Mouse (Mus musculus) neural tube, embryonic 13.5 days (tissue): ENCODE results near the gene RPS10-NUDT3. TPM values are rescaled to one million over a fixed set of nuclear protein-coding genes. Genes with fewer than 3 reads are reported as not detected.

Experiments
- ATAC-seq: fragments of 200-750 bp; cut with Nextera tagmentation; 2 replicates; pipeline ENCODE4 v1.8.0; 2017; ENCODE audit warnings: low read depth, mild to moderate bottlenecking, moderate TSS enrichment, moderate library complexity
- H3K27ac ChIP-seq: fragments of 300-500 bp; sonication (generic); replicated peaks from 2 replicates; pipeline ENCODE4 v1.5.1; 2015; ENCODE audit warnings: moderate library complexity, mild to moderate bottlenecking, inconsistent platforms
- H3K27me3 ChIP-seq: fragments of 300-500 bp; sonication (generic); 2 replicates; pipeline ENCODE4 v1.6.1; 2015; ENCODE audit warnings: mild to moderate bottlenecking, inconsistent platforms
- H3K36me3 ChIP-seq: fragments of 300-500 bp; sonication (generic); 2 replicates; pipeline ENCODE4 v1.6.1; 2015; ENCODE audit warnings: mild to moderate bottlenecking, inconsistent platforms
- H3K4me1 ChIP-seq: fragments of 300-500 bp; sonication (generic); replicated peaks from 2 replicates; pipeline ENCODE4 v1.6.1; 2015; ENCODE audit warnings: inconsistent platforms
- H3K4me2 ChIP-seq: fragments of 300-500 bp; sonication (generic); 2 replicates; pipeline ENCODE4 v1.6.1; 2015; ENCODE audit warnings: inconsistent platforms, mild to moderate bottlenecking, moderate library complexity
- H3K4me3 ChIP-seq: fragments of 300-500 bp; sonication (generic); 2 replicates; pipeline ENCODE4 v1.5.1; 2015; ENCODE audit warnings: mild to moderate bottlenecking, inconsistent platforms
- H3K9ac ChIP-seq: fragments of 300-500 bp; sonication (generic); 2 replicates; pipeline ENCODE4 v1.6.1; 2015; ENCODE audit warnings: moderate library complexity, mild to moderate bottlenecking, inconsistent platforms
- H3K9me3 ChIP-seq: fragments of 300-500 bp; sonication (generic); 2 replicates; pipeline ENCODE4 v1.6.1; 2016; ENCODE audit warnings: inconsistent platforms
- WGBS: fragments of 180-500 bp; shearing (Covaris S2); methylation state at CpG from one replicate; pipeline ENCODE4 v1.1.7; 2015; 5-methylcytosine and 5-hydroxymethylcytosine counted together
- polyA plus RNA-seq: library from polyadenylated mRNA; unstranded; fragments of >200 nt; fragmentation: Nextera tagmentation; extraction: Ambion mirVana; gene quantifications from 2 replicates; pipeline ENCODE4 v1.2.1, GENCODE M21; 2015

RPS10-NUDT3 gene
- polyA plus RNA-seq, 1 experiment from 2014 or later, result not detected

GRCm38 (mm10) chr17:27564391-27565162, 70.4 kb downstream of the RPS10-NUDT3 start:
- Histone ChIP-seq H3K4me1 (peaks cover 44% of the 10 kb centered on the region), H3K4me3 (peak overlapping the region; percentile 71), H3K9me3 (no peaks in the 10 kb centered on the region), H3K27ac (peak overlapping the region; percentile 61), H3K36me3 (peaks cover 3% of the 10 kb centered on the region), H3K4me2 (peak overlapping the region; percentile 93), H3K27me3 (no peaks in the 10 kb centered on the region), H3K9ac (peak overlapping the region; percentile 77)
- 11% methylated on average over 20 of the region's 20 CpGs for WGBS
- ATAC-seq, result no peak

- WGBS, result 47% methylated on average over 7 of the region's 7 CpGs
- no peak overlapping the region for H3K27ac ChIP-seq
- 0 out of 2 replicates have a peak overlapping the region, but pooled peaks have one; percentile 77 for H3K9ac ChIP-seq
- no peaks in the 10 kb centered on the region for H3K9me3 ChIP-seq
- H3K27me3 ChIP-seq, result no peaks in the 10 kb centered on the region
- H3K36me3 ChIP-seq, result peaks cover 3% of the 10 kb centered on the region
- no peak overlapping the region for H3K4me3 ChIP-seq
- ATAC-seq, result no peak
- peak overlapping the region; percentile 93; the same call in 1 of the 2 replicates for H3K4me2 ChIP-seq
- H3K4me1 ChIP-seq, result peaks cover 51% of the 10 kb centered on the region
Measured at GRCm38 (mm10) chr17:27563771-27564244, 71.2 kb downstream of the RPS10-NUDT3 start.

GRCm38 (mm10) chr17:27561809-27562526, 73.1 kb downstream of the RPS10-NUDT3 start:
- H3K4me1 ChIP-seq, result peaks cover 66% of the 10 kb centered on the region
- no peak overlapping the region for H3K4me2 ChIP-seq
- H3K9ac ChIP-seq, result no peak overlapping the region
- H3K27me3 ChIP-seq, result no peaks in the 10 kb centered on the region
- no peak for ATAC-seq
- H3K4me3 ChIP-seq, result no peak overlapping the region
- no peaks in the 10 kb centered on the region for H3K9me3 ChIP-seq
- WGBS, result 58% methylated on average over 8 of the region's 11 CpGs
- 0 out of 2 replicates have a peak overlapping the region, but pooled peaks have one; percentile 38 for H3K27ac ChIP-seq
- H3K36me3 ChIP-seq, result peaks cover 3% of the 10 kb centered on the region

GRCm38 (mm10) chr17:27560926-27561480, 74.0 kb downstream of the RPS10-NUDT3 start:
- H3K9ac ChIP-seq, result no peak overlapping the region
- H3K4me2 ChIP-seq, result no peak overlapping the region
- H3K4me3 ChIP-seq, result no peak overlapping the region
- H3K4me1 ChIP-seq, result peaks cover 58% of the 10 kb centered on the region
- no peaks in the 10 kb centered on the region for H3K27me3 ChIP-seq
- peaks cover 3% of the 10 kb centered on the region for H3K36me3 ChIP-seq
- H3K9me3 ChIP-seq, result no peaks in the 10 kb centered on the region
- 90% methylated on average over 13 of the region's 13 CpGs for WGBS
- no peak overlapping the region for H3K27ac ChIP-seq
- ATAC-seq, result no peak

GRCm38 (mm10) chr17:27559596-27559995, 75.4 kb downstream of the RPS10-NUDT3 start:
- no peak overlapping the region for H3K9ac ChIP-seq
- no peak for ATAC-seq
- 72% methylated on average over 12 of the region's 12 CpGs for WGBS
- no peak overlapping the region for H3K27ac ChIP-seq
- no peak overlapping the region for H3K4me3 ChIP-seq
- H3K4me2 ChIP-seq, result no peak overlapping the region
- no peaks in the 10 kb centered on the region for H3K9me3 ChIP-seq
- H3K36me3 ChIP-seq, result peaks cover 3% of the 10 kb centered on the region
- H3K4me1 ChIP-seq, result peaks cover 62% of the 10 kb centered on the region
- H3K27me3 ChIP-seq, result peaks cover 11% of the 10 kb centered on the region

- H3K36me3 ChIP-seq, result peaks cover 3% of the 10 kb centered on the region
- 15% methylated on average over 5 of the region's 5 CpGs for WGBS
- no peak overlapping the region; the same call in 1 of the 2 replicates for H3K9ac ChIP-seq
- H3K4me2 ChIP-seq, result peak overlapping the region; percentile 84
- no peak for ATAC-seq
- no peaks in the 10 kb centered on the region for H3K9me3 ChIP-seq
- H3K27me3 ChIP-seq, result peaks cover 12% of the 10 kb centered on the region
- peaks cover 55% of the 10 kb centered on the region for H3K4me1 ChIP-seq
- H3K4me3 ChIP-seq, result peak overlapping the region; percentile 87; the same call in 1 of the 2 replicates
- H3K27ac ChIP-seq, result no peak overlapping the region
Measured at GRCm38 (mm10) chr17:27558845-27559244, 76.2 kb downstream of the RPS10-NUDT3 start.

- H3K27ac ChIP-seq, result 0 out of 2 replicates have a peak overlapping the region, but pooled peaks have one; percentile 96
- H3K9me3 ChIP-seq, result no peaks in the 10 kb centered on the region
- H3K4me3 ChIP-seq, result peak overlapping the region; percentile 87
- H3K4me2 ChIP-seq, result peak overlapping the region; percentile 84
- 4% methylated on average over 14 of the region's 14 CpGs for WGBS
- peaks cover 3% of the 10 kb centered on the region for H3K36me3 ChIP-seq
- H3K9ac ChIP-seq, result peak overlapping the region; percentile 95
- H3K27me3 ChIP-seq, result peaks cover 12% of the 10 kb centered on the region
- ATAC-seq, result no peak
- peaks cover 52% of the 10 kb centered on the region for H3K4me1 ChIP-seq
Measured at GRCm38 (mm10) chr17:27557927-27558661, 76.9 kb downstream of the RPS10-NUDT3 start.

- Histone ChIP-seq H3K4me1 (peaks cover 52% of the 10 kb centered on the region), H3K36me3 (peaks cover 3% of the 10 kb centered on the region), H3K4me2 (peak overlapping the region; percentile 84), H3K27ac (peak overlapping the region; percentile 96), H3K9ac (peak overlapping the region; percentile 95), H3K27me3 (peaks cover 12% of the 10 kb centered on the region), H3K4me3 (peak overlapping the region; percentile 87), H3K9me3 (no peaks in the 10 kb centered on the region)
- WGBS, result under 1% methylated on average over 56 of the region's 75 CpGs
- peak; percentile 48 for ATAC-seq
Measured at GRCm38 (mm10) chr17:27557181-27557926, 77.7 kb downstream of the RPS10-NUDT3 start.

GRCm38 (mm10) chr17:27556315-27557011, 78.6 kb downstream of the RPS10-NUDT3 start, which contains the start of gene Hmga1:
TSS of gene Hmga1 (plus strand) at chr17:27556497.
- ATAC-seq, result peak; percentile 79
- Histone ChIP-seq H3K4me1 (peaks cover 44% of the 10 kb centered on the region), H3K4me2 (peak within 1 kb of the TSS; percentile 84)

GRCm38 (mm10) chr17:27555512-27556172, 79.4 kb downstream of the RPS10-NUDT3 start:
- Histone ChIP-seq H3K9ac (peak overlapping the region; percentile 95), H3K4me2 (peak overlapping the region; percentile 84), H3K9me3 (no peaks in the 10 kb centered on the region), H3K27ac (peak overlapping the region; percentile 96), H3K36me3 (no peaks in the 10 kb centered on the region; the same call in 1 of the 2 replicates), H3K4me1 (peaks cover 44% of the 10 kb centered on the region), H3K27me3 (peaks cover 12% of the 10 kb centered on the region), H3K4me3 (peak overlapping the region; percentile 87)
- WGBS, result under 1% methylated on average over 42 of the region's 55 CpGs
- ATAC-seq, result 0 out of 2 replicates have a peak, but pooled peaks have one; percentile 4

More at GRCm38 (mm10) chr17:27556315-27557011, 78.6 kb downstream of the RPS10-NUDT3 start, which contains the start of gene Hmga1:
- Histone ChIP-seq H3K9ac (peak within 1 kb of the TSS; percentile 95), H3K9me3 (no peaks in the 10 kb centered on the region), H3K4me3 (peak within 1 kb of the TSS; percentile 87), H3K27me3 (peaks cover 12% of the 10 kb centered on the region), H3K27ac (peak within 1 kb of the TSS; percentile 96), H3K36me3 (peaks cover 3% of the 10 kb centered on the region)
- WGBS, result under 1% methylated on average over 79 of the region's 79 CpGs
